Mouse (Mus musculus) layer of hippocampus, adult 2 months (tissue): ENCODE measurements around the gene Epn1. TPM values are rescaled to one million over a fixed set of nuclear protein-coding genes. Genes with fewer than 3 reads are reported as not detected.

Experiments
- DNase-seq, 2 experiments: peaks; one replicate each; pipeline ENCODE4 v3.0.0; 2022; ENCODE audit warnings: low spot score in 2 of 2
- H3K27ac ChIP-seq: fragments of 200-600 bp; 2 replicates; pipeline ENCODE4 v1.8.1; 2022
- H3K4me3 ChIP-seq: fragments of 200-600 bp; 2 replicates; pipeline ENCODE4 v1.8.1; 2022; ENCODE audit warnings: mild to moderate bottlenecking
- CTCF ChIP-seq: fragments of 200-600 bp; conservative IDR thresholded peaks from 2 replicates; pipeline ENCODE4 v1.8.1; 2022; ENCODE audit warnings: antibody characterized with exemption, mild to moderate bottlenecking, moderate library complexity
- long read RNA-seq, 2 experiments: library from polyadenylated mRNA; stranded (forward); transcript quantifications; one replicate each; pipeline ENCODE4 v2.0.0; 2021; ENCODE audit warnings: borderline mapping rate in 2 of 2
- total RNA-seq, 2 experiments: library from RNA; stranded (reverse); gene quantifications; 2 replicates each; pipeline ENCODE4 v1.2.3; 2021

The Epn1 gene
- total RNA-seq: 100 to 1,000 TPM; 540 to 559 TPM
- long read RNA-seq, experiment 1, partial matches to known transcripts: 58 of 154 reads
- long read RNA-seq, experiment 1, other reads (novel, unspliced or antisense): 95 of 154 reads
- long read RNA-seq, experiment 2, partial matches to known transcripts: 12 of 150 reads
- long read RNA-seq, experiment 2, other reads (novel, unspliced or antisense): 136 of 150 reads

DNA sequence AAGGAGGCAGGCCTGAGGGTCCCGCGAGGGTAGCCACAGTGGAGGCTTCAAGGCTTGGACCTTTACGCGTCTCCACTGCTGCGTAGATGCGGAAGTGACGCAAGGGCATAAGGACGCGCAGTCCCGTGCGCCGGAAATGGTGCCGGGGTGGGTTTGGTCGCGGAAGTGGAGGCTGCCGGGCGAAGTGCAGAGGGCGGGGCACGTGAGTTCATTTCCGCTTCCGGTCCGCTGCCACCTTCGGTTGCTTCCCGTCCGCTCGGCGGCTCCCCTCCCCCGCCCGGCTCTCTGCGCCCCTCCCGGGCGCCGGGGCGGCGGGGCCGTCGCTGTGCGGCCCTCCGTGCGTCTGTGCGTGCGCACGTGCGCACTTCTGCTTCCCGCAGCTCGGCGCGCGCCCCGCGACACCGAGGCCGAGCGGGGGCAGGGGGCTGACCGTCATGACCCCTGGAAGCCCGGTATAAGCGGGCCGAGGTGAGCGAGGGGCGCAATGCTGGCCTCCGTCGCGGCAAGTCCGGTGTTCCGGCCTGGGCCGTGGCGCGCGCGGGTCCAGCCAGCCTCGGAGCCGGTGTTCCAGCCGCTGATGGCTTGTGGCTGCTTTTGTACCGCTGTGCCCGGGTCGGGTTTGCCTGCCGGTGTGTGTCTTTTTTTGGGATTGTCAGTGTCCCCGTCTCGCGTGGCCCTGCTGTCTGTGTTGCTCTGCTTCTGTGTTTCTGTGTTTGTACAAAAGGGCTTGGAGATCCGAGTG, at the start of gene Epn1:
Gene Epn1, plus strand, starts transcription at position 226 of the 742 bp plus-strand sequence.
- TF ChIP-seq CTCF: no peak
- DNase-seq: peak; percentile 97 to 98
- peak within 1 kb of the TSS; percentile 83 for H3K4me3 ChIP-seq
- peak within 1 kb of the TSS; percentile 93 for H3K27ac ChIP-seq

DNA sequence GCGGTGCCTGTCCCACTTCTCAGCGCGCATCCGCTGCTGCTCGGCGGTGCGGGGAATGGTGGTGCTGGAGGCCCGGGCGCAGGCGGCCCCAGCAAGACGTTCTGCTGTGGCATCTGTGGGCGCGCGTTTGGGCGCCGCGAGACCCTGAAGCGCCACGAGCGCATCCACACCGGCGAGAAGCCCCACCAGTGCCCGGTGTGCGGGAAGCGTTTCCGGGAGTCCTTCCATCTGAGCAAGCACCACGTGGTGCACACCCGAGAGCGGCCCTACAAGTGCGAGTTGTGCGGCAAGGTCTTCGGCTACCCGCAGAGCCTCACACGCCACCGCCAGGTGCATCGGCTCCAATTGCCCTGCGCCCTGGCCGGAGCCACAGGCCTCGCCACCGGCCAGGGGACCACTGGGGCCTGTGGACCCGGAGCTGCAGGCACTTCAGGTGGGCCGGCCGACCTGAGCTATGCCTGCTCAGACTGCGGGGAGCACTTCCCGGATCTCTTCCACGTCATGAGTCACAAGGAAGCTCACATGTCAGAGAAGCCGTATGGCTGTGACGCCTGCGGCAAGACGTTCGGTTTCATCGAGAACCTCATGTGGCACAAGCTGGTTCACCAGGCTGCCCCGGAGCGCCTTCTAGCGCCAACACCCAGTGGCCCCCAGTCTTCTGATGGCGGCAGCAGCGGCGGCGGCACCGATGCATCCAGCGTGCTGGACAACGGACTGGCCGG, 49.3 kb upstream of the Epn1 start:
- no peak for TF ChIP-seq CTCF
- DNase-seq: no peak
- no peak overlapping the region for H3K27ac ChIP-seq
- no peak overlapping the region for H3K4me3 ChIP-seq

DNA sequence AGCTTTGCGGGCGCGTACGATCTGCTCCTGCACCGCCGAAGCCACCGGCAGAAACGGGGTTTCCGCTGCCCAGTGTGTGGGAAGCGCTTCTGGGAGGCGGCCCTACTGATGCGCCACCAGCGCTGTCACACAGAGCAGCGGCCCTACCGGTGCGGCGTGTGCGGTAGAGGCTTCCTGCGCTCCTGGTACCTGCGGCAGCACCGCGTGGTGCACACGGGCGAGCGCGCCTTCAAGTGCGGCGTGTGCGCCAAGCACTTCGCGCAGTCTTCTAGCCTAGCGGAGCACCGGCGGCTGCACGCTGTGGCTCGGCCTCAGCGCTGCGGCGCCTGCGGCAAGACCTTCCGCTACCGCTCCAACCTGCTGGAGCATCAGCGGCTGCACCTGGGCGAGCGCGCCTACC, 48.5 kb upstream of the Epn1 start:
- no peak overlapping the region for H3K27ac ChIP-seq
- no peak for TF ChIP-seq CTCF
- H3K4me3 ChIP-seq: no peak overlapping the region
- no peak for DNase-seq

DNA sequence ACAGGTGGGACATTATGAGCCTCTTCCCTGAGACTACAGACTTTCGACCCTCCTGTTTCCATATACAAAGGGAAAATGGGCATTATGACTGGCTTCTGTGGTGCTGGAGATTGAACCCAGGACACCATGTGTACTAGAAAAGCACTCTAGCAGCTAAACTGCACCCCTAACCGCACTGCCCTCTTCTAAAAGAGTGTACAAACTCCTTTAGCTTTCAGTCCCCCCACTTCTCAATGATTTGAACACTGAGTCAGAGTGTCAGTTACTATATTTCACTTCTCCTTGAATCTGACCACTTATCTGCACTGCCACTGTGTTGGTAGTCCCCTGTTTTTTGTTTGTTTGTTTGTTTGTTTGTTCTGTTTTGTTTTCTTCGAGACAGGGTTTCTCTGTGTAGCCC, 46.2 kb upstream of the Epn1 start, which contains the start of gene 4632433K11Rik:
Gene 4632433K11Rik, plus strand, starts transcription at position 301 of the 400 bp plus-strand sequence.
- TF ChIP-seq CTCF: no peak
- H3K27ac ChIP-seq: no peak within 1 kb of the TSS
- DNase-seq: no peak
- H3K4me3 ChIP-seq: no peak within 1 kb of the TSS

DNA sequence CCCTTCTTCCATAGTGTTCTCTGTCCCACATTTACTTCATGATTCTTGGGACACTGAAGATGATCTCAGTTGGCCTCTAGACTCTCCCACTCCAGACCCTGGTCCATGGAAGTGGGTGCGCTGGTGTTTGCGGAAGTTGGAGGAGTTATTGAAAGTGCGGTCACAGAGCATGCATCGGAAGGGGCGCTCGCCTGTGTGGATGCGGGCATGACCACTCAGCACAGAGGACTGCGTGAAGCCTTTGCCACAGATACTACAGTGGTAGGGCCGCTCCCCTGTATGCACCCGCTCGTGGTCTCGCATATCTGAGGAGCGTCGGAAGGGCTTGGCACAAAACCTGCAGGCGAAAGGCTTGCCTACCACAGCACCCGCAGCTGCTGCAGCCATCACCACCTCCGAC, 44.4 kb upstream of the Epn1 start:
- H3K27ac ChIP-seq: no peak overlapping the region
- no peak for TF ChIP-seq CTCF
- no peak for DNase-seq

DNA sequence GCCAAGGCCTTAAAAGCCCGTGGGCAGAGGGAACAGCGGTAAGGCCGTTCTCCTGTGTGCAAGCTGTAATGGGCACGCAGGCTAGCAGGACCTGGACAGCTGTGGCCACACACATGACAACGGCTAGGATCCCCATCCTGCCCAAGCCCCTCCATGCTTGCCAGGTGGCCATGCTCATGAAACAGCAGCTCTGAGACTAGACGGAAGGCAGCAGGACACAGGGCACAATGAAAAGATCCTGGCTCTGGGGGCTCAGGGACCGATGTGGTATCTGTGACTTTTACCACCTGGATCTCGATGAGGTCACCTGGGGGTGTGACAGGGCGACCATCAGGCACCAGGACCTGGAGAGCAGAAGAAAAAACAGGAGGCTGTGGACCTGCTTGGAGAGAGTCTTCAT, 43.9 kb upstream of the Epn1 start:
- no peak for TF ChIP-seq CTCF
- no peak overlapping the region for H3K4me3 ChIP-seq

More for the DNA sequence above, 44.4 kb upstream of the Epn1 start:
- no peak overlapping the region for H3K4me3 ChIP-seq

DNA sequence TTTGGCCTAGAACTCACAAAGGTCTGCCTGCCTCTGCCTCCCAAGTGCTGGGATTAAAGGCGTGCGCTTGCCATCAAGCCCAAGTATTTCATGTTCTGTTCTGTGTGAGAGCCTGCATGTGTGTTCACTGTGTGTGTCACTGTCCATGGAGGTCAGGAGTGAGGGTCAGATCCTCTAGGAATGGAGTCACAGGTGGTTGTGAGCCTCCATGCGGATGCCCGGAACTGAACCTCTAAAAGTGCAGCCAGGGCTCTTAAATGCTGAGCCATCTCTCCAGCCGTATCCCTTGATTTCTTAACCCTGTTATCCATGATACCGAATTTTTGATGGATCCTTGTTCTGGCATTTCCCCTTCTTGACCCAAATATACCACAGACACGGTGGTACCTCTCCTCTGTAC, 43.0 kb upstream of the Epn1 start:
- H3K27ac ChIP-seq: no peak overlapping the region
- H3K4me3 ChIP-seq: no peak overlapping the region
- TF ChIP-seq CTCF: no peak
- no peak for DNase-seq

More for the DNA sequence above, 43.9 kb upstream of the Epn1 start:
- H3K27ac ChIP-seq: no peak overlapping the region
- DNase-seq: no peak

DNA sequence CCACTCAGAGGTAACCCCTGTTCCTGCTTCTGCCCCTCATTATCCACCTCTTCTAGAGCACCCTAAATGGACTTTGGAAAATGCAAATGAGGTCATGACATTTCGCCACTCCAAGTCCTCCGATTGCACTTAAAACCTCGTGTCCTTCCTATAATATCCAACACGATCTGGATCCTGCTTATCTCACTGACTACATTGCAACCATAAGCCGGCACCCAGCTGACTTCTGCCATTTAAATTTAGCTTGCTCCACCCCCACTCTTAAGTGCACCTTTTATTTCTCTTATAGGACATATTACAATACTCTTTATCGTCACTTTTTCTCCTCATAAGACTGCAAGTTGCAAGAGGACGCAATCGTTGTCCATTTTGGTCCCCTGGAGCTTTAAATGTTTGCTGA, 42.6 kb upstream of the Epn1 start:
- H3K4me3 ChIP-seq: peak overlapping the region; percentile 76
- TF ChIP-seq CTCF: no peak
- peak overlapping the region; percentile 99 for H3K27ac ChIP-seq
- no peak for DNase-seq

DNA sequence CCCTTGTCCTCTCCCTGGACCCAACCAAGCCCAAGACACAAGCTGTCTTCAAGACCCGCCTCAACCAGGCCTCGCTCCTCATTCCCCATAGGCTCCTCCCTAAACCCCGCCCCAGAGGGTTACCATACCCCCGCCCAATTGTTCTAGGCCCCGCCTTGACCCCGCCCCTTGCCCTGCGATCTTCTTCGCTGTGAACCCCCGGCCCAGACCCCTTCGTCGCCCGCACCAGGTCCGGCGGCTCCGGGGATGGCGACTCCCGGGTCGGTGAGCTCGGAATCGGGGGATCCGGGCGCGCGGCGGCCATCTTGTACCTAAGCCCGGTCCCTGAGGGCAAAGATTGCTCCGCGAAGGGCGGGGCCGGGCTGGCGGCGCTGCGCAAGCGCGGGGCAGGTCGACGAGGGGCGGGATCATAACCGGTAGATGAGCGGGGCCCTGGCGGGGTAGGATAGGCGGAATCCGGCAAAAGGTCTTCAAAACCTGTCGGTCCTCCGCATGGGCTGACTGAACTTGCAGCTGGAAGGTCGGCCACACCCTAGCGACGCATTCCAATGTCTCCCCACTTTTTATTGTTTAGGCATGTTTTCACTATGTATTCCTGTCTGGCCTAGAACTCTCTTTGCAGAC, 41.8 kb upstream of the Epn1 start, which contains the start of gene Zfp784:
Gene Zfp784, minus strand, starts transcription at position 338 of the 624 bp plus-strand sequence.
- peak; percentile 89 to 90 for DNase-seq
- no peak for TF ChIP-seq CTCF
- peak within 1 kb of the TSS; percentile 76 for H3K4me3 ChIP-seq
- peak within 1 kb of the TSS; percentile 99 for H3K27ac ChIP-seq

DNA sequence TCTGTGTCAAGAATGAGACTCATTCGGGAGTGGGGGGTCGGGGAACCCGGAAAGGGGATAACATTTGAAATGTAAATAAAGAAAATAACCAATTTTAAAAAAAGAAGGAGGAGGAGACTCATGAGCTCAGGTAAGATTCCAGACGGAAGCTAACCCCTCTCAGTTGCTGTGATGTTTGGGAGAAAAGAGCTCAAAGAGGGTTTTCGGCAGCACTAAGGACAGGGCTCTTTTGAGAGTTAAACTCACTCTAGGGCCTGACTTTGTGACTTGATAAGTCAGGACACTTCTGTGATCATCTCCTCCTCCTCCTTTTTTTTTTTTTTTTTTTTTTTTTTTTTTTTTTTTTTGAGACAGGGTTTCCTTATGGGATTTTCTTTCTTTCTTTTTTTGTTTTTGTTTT, 41.1 kb upstream of the Epn1 start:
- no peak for DNase-seq
- peak overlapping the region; percentile 76 for H3K4me3 ChIP-seq
- peak overlapping the region; percentile 99 for H3K27ac ChIP-seq
- TF ChIP-seq CTCF: no peak

DNA sequence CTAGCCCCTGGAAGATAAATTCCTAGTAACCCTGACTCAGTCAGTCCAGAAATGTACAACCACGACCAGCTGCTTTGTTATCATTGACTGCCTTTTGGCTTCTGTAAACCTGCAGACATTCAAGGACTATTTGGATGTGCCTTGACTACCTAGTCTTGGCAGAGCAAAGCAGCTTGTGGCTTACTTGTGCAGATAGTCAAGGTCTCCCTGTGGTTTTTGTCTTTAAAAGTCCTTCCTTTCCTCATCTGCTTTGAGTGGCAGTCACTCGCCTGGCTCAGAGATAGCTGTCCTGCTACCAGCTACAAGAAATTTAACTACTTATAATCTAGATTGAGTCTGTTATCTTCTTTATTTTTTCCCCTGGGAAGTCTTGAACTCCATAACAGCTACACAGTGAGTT, 35.1 kb upstream of the Epn1 start:
- no peak for TF ChIP-seq CTCF
- H3K27ac ChIP-seq: no peak overlapping the region
- no peak for DNase-seq
- no peak overlapping the region for H3K4me3 ChIP-seq

DNA sequence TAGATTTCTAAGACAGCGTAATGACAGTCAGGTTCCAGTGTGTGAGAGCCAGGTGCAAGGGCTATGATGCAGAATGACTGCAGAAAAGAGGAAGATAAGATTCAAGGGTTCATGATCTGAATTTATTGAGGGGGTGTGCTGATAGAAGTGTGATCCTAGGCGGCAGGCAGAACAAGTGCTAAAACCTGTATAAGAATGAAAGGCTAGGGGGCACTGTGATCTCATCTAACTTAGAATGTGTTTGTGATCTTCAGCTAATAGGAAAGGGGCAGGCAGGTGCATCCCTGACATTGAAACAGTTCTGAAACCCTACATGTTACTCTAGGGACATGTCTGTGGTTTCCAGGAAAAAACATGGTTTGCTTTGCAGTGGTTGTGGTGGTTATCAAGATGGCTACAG, 33.9 kb upstream of the Epn1 start:
- TF ChIP-seq CTCF: peak; percentile 65
- DNase-seq: no peak
- Histone ChIP-seq H3K4me3 (no peak overlapping the region), H3K27ac (no peak overlapping the region)

DNA sequence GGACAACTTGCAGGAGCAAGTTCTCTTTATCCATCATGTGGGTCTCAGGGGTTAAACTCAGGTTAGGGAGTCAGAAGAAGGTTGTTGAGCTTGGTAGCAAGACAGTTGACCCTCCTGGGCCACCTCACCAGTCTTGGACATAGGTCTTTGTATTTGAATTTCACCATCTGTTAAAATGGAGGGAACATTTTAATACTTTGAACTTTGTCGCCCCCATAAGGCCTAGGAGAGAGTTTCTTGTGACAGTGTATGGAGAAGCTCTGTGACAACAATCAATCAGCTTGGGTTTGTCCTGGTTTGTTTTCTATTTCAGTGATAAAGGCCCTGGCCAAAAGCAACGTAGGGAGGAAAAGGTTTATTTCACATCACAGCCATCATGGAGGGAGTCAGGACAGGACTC, 32.7 kb upstream of the Epn1 start:
- DNase-seq: no peak

More for the DNA sequence above, 32.7 kb upstream of the Epn1 start:
- Histone ChIP-seq H3K4me3 (no peak overlapping the region), H3K27ac (no peak overlapping the region)
- peak; percentile 75 for TF ChIP-seq CTCF
